Mouse (Mus musculus): ENCODE data around the gene Ptf1a. TPM values are rescaled to one million over a fixed set of nuclear protein-coding genes. Genes with fewer than 3 reads are reported as not detected.

The Ptf1a gene
- total RNA-seq, 2 experiments from 2014 or later, result not detected

DNA sequence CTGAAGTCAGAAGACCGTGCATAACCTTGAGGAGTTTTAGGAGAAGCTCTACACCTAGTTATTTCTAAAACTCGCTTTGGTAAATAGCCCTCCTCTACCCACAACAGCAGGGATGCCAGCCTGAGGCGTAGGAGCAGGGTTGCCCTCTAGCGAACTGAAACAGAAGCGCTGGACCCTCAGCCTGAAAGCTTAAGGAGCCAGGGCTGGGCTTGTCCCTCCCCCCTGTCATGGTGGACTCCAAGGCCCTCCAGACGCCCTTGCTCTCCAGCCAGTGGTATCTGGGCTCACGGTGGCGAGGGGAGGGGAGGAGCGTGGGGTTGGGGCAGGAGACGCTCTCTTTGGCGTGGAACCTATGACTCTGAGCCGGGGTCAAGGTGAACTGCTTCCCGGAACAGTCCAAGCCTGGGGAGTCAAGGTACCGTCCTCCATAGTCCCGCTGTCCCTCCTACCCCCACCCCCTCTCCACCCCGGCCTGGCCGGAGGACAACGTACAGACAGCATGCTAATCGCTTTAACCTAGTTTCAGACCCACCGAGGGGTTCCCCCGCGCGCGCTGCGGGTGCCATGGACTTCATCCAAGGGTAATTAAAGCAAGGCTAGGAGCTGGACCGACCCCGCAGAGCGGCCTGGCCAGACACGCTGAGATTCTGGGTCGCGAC, 2.7 kb downstream of the Ptf1a start:
- intact Hi-C loops (cut with DNase I; ENCODE audit: low total_unique reads), result no loop called here
- no peak for DNase-seq

DNA sequence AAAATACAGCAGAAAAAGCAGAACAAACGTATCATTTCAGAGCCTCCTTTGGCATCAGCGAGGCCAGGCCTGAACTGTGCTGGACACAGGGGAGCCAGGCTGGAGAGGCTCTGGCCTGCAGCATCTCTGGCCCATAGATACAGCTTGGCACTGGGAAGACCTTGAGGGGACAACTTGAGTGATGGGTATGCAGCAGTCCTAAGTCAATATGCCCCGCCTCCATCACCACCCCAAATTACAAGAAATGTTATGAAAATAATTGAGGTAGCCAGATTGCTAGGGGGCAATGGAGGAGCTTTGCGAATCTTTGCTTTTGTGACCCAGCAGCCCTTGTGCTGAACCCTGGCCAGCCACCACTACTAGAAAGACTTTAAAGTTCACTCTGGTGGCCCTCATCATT, 3.8 kb downstream of the Ptf1a start:
- no peak for DNase-seq
- intact Hi-C loops (cut with DNase I; ENCODE audit: low total_unique reads), result no loop called here

DNA sequence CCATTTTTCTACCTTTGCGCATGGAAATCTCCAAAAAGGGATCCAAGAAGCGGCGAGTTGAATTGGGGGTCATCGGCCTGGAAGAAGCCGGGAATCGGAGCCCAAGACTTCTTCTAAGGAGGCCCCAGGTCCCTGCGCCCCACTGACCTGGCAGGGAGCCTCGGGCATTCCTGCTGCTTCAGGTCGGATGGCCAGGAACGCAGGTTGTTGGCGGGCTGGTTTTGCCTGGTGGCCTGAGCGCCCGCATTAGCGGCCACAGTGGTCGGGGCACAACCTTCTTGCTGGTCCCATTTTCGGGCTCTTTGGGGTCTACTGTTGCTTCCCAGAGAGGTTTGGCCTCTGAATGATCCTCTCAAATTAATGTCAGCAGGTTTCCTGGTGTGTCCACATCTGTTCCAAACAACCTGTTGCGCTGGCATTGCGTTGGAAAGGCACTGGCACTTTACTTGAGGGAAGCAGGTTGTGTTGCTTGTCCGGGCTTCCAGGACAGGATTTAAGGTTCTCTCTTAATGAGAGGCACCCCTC, 7.1 kb downstream of the Ptf1a start:
- no peak for DNase-seq
- intact Hi-C loops (cut with DNase I; ENCODE audit: low total_unique reads), result no loop called here

DNA sequence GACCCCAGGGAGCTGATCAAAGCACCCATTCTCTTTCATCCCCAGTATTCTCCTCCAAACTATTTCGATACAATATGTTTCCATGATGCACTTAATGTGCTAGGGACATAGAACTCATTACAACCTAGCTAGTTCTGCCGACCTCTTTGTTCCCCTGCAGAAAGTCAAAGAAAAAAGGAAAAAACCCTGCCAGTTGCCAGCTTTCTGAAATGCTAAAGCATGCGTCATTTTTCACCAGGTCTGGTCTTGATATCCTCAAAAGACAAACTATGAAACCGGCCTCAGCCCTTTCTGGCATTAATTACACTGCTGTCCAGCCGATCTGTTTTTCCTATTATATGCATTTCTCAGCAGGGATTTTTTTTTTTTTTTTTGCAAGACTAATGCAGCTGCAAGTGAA, 9.8 kb downstream of the Ptf1a start:
- no peak for DNase-seq
- intact Hi-C loops (cut with DNase I; ENCODE audit: low total_unique reads), result no loop called here

DNA sequence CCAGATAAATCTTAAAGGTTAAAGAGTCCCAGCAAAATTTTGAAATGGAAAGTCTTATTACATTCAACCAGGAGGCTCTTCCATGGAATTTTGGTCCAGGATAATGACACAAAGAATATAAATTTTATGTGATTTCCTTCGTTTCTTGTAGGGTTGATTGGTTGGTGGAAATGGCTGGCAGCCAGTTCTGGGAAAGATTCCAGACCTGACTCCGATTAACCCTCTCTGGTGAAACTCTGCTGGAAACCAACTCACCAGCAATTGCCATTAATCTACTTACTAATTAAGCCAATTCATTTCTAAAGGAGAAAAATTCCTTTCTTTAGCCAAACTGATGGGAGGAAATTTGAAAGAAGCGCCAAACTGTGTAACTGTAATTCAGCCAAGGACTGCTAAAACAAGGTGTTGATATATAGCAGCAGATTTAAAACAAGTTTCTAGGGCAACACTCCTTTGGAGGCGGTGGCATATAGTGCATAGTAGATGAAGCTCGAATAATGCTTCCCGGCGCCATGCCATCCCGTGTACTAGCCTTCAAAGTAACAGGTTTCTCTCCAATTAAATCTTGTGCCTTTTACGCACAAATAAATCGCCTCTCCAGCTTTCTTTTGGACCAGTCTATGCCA, 10.5 kb downstream of the Ptf1a start:
- DNase-seq, result no peak
- intact Hi-C loops (cut with DNase I; ENCODE audit: low total_unique reads), result no loop called here

DNA sequence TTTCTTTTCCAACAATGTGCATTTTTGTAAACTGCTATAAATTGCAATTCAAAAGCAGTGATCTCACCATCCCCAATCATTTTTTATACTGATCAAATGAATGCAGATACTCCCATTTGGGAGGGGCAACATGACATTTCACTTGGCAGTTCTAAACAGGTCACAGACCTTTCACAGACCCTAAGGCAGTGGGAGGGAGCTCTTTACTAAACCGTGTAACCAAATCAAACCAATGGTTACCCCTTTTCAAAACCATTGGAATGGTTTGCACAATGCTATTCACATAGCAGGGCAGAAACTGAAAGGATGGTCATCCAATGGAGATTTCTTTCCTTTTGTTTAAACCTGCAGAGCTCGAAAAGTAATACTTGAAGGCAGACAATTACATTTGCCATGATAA, 13.3 kb downstream of the Ptf1a start:
- no peak for DNase-seq
- intact Hi-C loops (cut with DNase I; ENCODE audit: low total_unique reads), result no loop called here

DNA sequence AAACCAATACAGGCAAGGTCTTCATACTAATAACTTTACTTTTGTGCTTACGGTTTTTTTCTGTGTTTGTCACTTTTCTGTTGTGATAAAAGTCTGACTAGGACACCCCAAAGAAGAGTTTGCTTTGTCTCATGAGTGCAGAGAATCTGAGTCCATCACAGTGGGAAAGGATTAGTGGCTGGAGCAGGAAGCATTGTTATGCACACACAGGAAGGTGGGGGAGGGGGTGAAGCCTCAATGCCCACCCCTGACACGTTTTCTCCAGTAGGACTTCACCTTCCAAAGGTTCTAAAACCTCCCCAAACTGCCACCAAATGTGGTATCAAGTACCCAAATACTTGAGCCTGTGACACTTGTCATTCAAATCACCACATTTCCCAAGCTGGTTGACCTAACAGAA, 16.5 kb downstream of the Ptf1a start:
- intact Hi-C loops (cut with DNase I; ENCODE audit: low total_unique reads), result no loop called here

DNA sequence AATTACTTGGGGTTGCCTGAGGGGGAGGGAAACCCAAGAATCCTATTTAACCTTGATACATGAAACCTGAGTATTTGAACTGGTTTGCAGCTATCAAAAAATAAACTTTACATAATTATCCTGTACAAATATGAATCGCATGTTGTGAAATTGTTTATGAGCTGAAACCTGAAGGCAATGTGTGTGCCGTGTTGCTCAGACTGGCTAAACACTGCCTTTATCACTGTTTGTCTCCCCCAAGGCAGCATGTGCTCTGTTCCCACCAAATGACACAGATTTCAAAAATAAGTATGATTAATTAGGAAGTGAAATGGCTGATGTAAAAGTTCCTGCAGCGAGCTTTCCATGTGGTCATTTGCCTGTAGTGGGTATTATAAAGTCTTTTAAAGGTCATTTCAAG, 44.8 kb downstream of the Ptf1a start:
- DNase-seq, result no peak
- intact Hi-C loops (cut with DNase I; ENCODE audit: low total_unique reads), result no loop called here

More for the DNA sequence above, 16.5 kb downstream of the Ptf1a start:
- DNase-seq, result no peak

Other genes starting within 250 kb of the Ptf1a start
- not detected for gene Armc3, start 246.4 kb upstream of the Ptf1a start, total RNA-seq (2021)
- gene Msrb2, start 74.2 kb upstream of the Ptf1a start, total RNA-seq (2021), result 10 to 100 TPM in 1 of 2 experiments, 1 to 10 TPM in 1; 8.2 to 10.2 TPM
- not detected for gene 4921504E06Rik, start 108.3 kb downstream of the Ptf1a start, total RNA-seq (2021)
- gene Otud1, start 212.1 kb downstream of the Ptf1a start, total RNA-seq (2021), result 10 to 100 TPM in 1 of 2 experiments, 1 to 10 TPM in 1; 9.8 to 17.0 TPM

Measured in gastrocnemius, postnatal 14 days (tissue).